In genomic region chr6:14952731-14953130, GRCm38 (mm10) we compare ENCODE assay signal across 17 mouse cellular contexts. TPM values are rescaled to one million over a fixed set of nuclear protein-coding genes. Genes with fewer than 3 reads are reported as not detected.
"Had no signal": no experiment of that assay in that cellular context is flagged by ENCODE, and none has a peak within 500 bp of the region (broad histone marks: within the 10 kb centered on the region; RNA-seq: fewer than 3 reads in every experiment).

No protein-coding gene starts in this region.

- DNase-seq: kidney, adult 11 months; kidney, postnatal 14 days; lung, postnatal 14 days; right cerebral cortex, postnatal 4 days; spleen, adult 18-20 months; thymus, adult 18-20 months; thymus, postnatal 25 days had no signal

- H3K4me1 ChIP-seq: limb, embryonic 10.5 days; liver, embryonic 15.5 days; lung, embryonic 15.5 days; megakaryocyte, embryonic 14.5 days; neural tube, embryonic 15.5 days had no signal

- H3K9ac ChIP-seq: liver, embryonic 15.5 days; lung, embryonic 15.5 days; neural tube, embryonic 15.5 days had no signal

- H3K9me3 ChIP-seq: limb, embryonic 10.5 days; liver, embryonic 15.5 days; lung, embryonic 15.5 days; neural tube, embryonic 15.5 days had no signal

- H3K4me3 ChIP-seq: left cerebral cortex, adult 2 months; limb, embryonic 10.5 days; liver, embryonic 15.5 days; lung, embryonic 15.5 days; megakaryocyte, embryonic 14.5 days; neural tube, embryonic 15.5 days had no signal

- ATAC-seq: midbrain, embryonic 16.5 days had no signal

- H3K36me3 ChIP-seq: limb, embryonic 10.5 days; liver, embryonic 15.5 days; lung, embryonic 15.5 days; neural tube, embryonic 15.5 days had no signal

- H3K27ac ChIP-seq: left cerebral cortex, adult 2 months; limb, embryonic 10.5 days; liver, embryonic 15.5 days; lung, embryonic 15.5 days; macrophage; neural tube, embryonic 15.5 days had no signal

- H3K4me2 ChIP-seq: liver, embryonic 11.5 days; liver, embryonic 15.5 days; lung, embryonic 15.5 days; midbrain, embryonic 11.5 days; neural tube, embryonic 15.5 days had no signal

- H3K27me3 ChIP-seq: liver, embryonic 15.5 days; lung, embryonic 15.5 days; megakaryocyte, embryonic 14.5 days; neural tube, embryonic 15.5 days had no signal

RNA-seq across cellular contexts. Expression of gene Foxp2, which starts 51.6 kb away (rescaled TPM):
- polyA plus RNA-seq: macrophage had no signal
